Mouse (Mus musculus) bone marrow macrophage, adult 2 months (primary cell): Measurements from ENCODE around the gene Tubg2.

ENCODE experiments used
- CTCF ChIP-seq: IDR thresholded peaks from 2 replicates; pipeline ENCODE4 v1.5.1; 2012; ENCODE audit warnings: low read depth, mild to moderate bottlenecking, low read length, moderate library complexity
- POLR2A ChIP-seq: IDR thresholded peaks from 2 replicates; pipeline ENCODE4 v1.6.1; 2012; ENCODE audit warnings: mild to moderate bottlenecking, low read depth, low read length, borderline replicate concordance

DNA sequence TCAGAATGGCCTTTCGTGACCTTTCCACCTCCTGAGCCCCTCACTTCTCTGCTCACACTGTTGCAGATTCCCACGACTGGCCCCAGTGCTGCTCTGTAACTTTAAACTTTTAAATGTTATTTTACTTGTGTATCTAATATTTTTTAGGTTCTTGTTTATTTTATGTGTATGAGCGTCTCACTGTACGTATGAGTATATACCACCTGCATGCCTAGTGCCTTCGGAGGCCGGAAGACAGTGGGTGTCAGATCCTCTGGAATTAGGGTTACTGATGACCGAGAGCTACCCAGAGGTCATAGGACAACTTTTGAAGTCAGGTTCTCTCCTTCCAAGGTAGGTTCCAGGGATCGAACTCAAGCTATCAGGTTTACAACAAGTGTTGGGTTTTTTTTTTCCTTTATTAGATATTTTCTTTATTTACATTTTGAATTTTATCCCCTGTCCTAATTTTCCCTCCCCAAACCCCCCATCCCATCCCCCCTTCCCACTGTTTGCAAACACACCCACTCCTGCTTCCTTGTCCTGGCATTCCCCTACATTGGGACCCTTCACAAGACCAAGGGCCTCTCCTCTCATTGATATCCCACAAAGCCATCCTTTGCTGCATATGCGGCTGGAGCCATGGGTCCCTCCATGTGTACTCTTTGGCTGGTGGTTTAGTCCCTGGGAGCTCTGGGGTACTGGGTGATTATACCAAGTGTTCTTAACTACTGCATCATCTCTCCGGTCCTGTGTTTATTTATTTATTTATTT lies 13.3 kb upstream of the Tubg2 start:
- no peak for TF ChIP-seq CTCF
- no peak for TF ChIP-seq POLR2A
